Mouse (Mus musculus) adrenal gland, adult (tissue): ENCODE data around the gene Telo2.

ENCODE experiments used
- DNase-seq, 2 experiments: peaks; one replicate each; pipeline ENCODE4 v3.0.0; 2022 to 2023; ENCODE audit warnings: low spot score in 1 of 2; ENCODE audit not compliant: inconsistent age in 2 of 2

Gene Telo2

GRCm38 (mm10) chr17:25107786-25108185, 8.0 kb downstream of the Telo2 start:
- DNase-seq, result no peak

GRCm38 (mm10) chr17:25101338-25101737, 14.4 kb downstream of the Telo2 start:
- DNase-seq, result no peak

- DNase-seq, result no peak
Measured at GRCm38 (mm10) chr17:25100052-25100451, 15.7 kb downstream of the Telo2 start.

- no peak for DNase-seq
Measured at GRCm38 (mm10) chr17:25096221-25096620, 19.5 kb downstream of the Telo2 start.

GRCm38 (mm10) chr17:25090450-25090849, 25.3 kb downstream of the Telo2 start:
- no peak for DNase-seq

GRCm38 (mm10) chr17:25089158-25089557, 26.6 kb downstream of the Telo2 start:
- no peak for DNase-seq

- DNase-seq, result no peak
Measured at GRCm38 (mm10) chr17:25086724-25087123, 29.0 kb downstream of the Telo2 start.

- DNase-seq, result peak; percentile 70 to 75
Measured at GRCm38 (mm10) chr17:25084835-25085385, 30.9 kb downstream of the Telo2 start.

- DNase-seq, result peak; percentile 49 to 70
Measured at GRCm38 (mm10) chr17:25083444-25083931, 32.3 kb downstream of the Telo2 start, which contains the start of gene Tmem204. Gene Tmem204 (minus strand): TSS chr17:25083591.

- DNase-seq, result no peak
Measured at GRCm38 (mm10) chr17:25082887-25083286, 32.9 kb downstream of the Telo2 start.

GRCm38 (mm10) chr17:25082081-25082847, 33.5 kb downstream of the Telo2 start:
- peak; percentile 24 to 54 for DNase-seq

- DNase-seq, result peak; percentile 68 to 78
Measured at GRCm38 (mm10) chr17:25080960-25081381, 34.8 kb downstream of the Telo2 start.

GRCm38 (mm10) chr17:25080210-25080609, 35.6 kb downstream of the Telo2 start:
- no peak for DNase-seq

GRCm38 (mm10) chr17:25077771-25078372, 37.9 kb downstream of the Telo2 start:
- DNase-seq, result peak; percentile 77 to 83

- DNase-seq, result no peak
Measured at GRCm38 (mm10) chr17:25076906-25077305, 38.9 kb downstream of the Telo2 start.

- DNase-seq, result peak in 1 of 2 experiments; percentile 40
Measured at GRCm38 (mm10) chr17:25068690-25069089, 47.1 kb downstream of the Telo2 start.

- peak; percentile 61 to 77 for DNase-seq
Measured at GRCm38 (mm10) chr17:25067442-25067851, 48.3 kb downstream of the Telo2 start.

- DNase-seq, result peak in 1 of 2 experiments; percentile 41
Measured at GRCm38 (mm10) chr17:25066595-25066994, 49.2 kb downstream of the Telo2 start.

GRCm38 (mm10) chr17:25065189-25065588, 50.6 kb downstream of the Telo2 start:
- no peak for DNase-seq

- peak; percentile 62 to 79 for DNase-seq
Measured at GRCm38 (mm10) chr17:25064351-25064750, 51.4 kb downstream of the Telo2 start.

- peak in 1 of 2 experiments; percentile 54 for DNase-seq
Measured at GRCm38 (mm10) chr17:25063872-25064271, 51.9 kb downstream of the Telo2 start.

- no peak for DNase-seq
Measured at GRCm38 (mm10) chr17:25063261-25063660, 52.5 kb downstream of the Telo2 start.
